Mouse (Mus musculus) lung, postnatal 36 days (tissue): ENCODE results near the gene Fam129c.

ENCODE experiments used
- DNase-seq: peaks from one replicate; pipeline ENCODE4 v3.0.0; 2022; ENCODE audit warnings: mixed read lengths

Fam129c gene

DNA sequence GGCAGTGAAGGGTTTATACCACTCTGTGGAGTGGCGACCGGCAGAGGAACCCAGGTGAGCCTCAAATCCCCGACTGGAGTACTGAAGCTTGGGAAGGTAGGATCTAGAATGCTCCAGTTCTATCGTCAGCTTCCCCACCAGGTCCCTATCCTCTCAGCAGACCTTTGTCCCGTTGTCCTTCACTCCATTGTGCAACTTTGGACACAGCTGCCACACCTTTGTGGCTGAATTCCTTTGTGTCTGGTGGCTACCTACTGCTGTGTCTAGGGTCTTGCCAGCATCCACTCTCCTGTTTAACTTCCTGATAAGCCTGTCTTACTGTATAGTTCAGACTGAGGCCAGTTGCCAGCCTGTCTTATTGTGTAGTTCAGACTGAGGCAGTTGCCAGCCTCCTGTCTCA, 14.7 kb downstream of the Fam129c start:
- DNase-seq, result no peak

- DNase-seq, result peak; percentile 67
These were observed 16.0 kb downstream of the Fam129c start for GRCm38 (mm10) chr8:71613418-71613817.

DNA sequence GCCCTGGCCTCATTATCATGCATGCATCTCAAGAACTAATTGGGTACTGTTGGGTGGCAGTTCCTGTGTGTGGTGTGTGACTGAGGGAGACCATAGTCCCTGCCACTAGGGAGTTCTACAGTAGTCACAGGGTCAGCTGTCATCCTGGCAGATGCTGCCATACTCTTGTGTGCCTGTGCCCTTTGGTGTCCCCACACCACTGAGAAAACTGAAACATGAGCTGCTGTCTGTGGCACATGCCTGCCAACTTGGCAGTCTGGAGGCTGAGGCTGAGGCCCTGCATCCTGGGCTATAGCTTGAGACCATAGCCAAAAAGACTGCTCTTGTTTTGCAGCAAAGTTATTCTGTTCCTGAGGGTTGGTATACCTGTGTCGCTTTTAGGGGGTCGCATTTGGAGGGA, 22.3 kb downstream of the Fam129c start:
- DNase-seq, result no peak

- peak; percentile 51 for DNase-seq
These were observed 27.6 kb downstream of the Fam129c start for GRCm38 (mm10) chr8:71625088-71625487.

- no peak for DNase-seq
These were observed 29.3 kb downstream of the Fam129c start for GRCm38 (mm10) chr8:71626753-71627152.

DNA sequence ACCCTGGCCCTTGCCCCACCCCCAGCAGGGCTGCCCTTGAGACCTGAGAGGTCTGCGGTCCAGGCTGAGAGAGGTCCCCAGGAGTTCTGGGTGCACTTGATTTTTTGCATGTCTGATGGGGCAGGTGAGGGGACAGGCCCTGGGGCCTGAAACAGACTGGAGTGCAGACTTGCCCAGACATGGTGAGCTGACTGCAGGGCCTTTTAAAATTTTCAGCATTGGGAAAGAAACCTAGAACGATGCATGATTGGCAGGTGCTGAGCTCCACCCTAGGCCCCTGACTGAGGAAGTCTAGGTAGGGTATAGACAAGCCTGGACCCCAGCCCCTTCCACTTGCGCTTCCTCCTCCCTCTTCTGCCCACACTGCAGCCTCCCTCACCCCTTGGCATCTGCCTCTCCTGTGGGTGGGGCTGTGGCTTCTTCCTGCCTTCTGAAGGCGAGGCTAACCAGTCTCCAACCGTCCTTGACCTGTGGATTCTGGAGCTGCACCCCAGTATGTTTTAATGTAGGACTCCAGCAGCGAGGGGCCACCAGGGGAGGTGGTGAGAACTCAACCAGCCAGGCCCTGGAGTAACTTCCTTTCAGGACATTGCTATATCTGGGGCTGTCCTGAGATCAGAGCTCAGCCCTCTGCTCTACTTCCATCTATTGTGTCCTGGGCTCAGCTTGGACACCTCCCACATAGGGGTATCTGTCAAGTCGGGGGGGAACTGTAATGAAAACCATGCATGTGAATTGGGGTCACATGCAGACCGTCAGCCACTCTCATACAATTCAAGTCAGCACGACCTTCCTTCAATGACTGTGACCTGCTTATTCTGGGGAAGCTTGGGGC, 30.0 kb downstream of the Fam129c start:
- DNase-seq, result peak; percentile 56

DNA sequence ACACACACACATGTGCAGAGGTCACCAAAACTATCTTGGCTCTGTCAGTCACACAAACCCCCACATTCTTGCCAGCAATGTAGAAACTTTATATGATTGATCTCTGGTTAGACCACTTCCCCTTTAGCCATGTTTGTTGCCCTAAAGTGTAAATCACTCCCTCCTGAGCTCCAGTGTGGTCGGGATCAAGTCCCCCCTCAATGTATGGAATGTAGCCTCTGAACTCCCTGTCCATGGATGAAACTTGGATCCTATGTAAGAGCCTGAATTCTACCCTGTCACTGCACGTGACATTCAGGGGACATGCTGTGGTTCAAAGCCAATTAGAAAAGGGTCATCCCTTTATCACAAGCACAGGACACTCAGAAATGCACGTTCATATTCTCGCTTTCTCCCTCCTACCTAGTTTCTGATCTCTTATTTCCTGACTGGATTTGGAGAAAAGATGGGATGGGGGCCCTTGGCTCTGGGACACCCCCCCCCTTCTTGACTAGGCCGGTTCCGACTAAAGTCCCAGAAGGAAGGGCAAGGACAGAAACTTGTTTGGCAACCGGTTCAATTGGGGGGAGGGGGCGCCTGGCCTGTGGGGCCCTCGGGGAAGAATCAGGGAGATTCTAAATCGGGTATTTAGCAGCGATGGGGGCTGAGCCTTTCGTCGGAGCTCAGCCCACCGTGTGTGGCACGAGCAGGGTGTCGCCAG, 31.1 kb downstream of the Fam129c start:
- peak; percentile 40 for DNase-seq

GRCm38 (mm10) chr8:71629096-71629697, 31.7 kb downstream of the Fam129c start:
- peak; percentile 96 for DNase-seq

DNA sequence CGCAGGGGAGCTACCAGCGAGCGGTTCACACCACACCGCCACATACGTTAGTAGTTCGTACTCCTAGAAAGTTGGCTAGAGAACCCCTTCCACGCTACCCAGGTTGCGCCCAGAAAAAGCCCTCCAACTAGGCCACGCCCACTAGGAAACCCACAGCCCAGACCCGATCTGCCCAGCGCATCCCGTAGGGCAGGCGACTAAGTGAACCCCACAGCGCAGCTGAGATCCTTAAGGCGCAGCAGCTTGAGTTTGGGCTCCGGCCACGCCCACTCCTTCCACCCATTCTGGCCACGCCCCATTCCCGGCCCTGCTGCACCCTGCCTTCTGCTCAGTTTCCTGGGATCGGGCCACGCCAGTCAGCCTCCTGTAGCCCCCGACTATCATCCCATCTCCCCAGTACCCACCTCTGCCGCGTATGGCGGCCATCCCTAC, 32.3 kb downstream of the Fam129c start:
- DNase-seq, result peak; percentile 69

DNA sequence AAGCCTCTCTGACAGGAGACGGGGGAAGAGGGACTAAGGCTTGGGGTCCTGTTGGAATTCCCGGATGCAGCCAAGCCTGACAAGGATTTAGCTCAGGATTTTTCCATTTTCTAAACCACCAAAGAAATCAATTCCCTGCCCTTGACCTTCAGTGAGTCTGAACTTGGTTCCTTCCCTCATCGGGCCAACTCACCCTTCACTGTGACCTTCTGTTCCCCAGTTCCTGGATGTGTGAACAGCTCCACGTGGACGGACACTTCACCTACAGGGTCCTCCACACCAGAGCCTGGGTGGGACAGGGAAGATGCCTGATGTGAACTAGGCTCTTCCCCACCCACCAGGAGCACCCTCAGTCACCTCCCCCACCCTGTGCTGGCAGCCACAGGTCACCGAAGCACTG, 33.3 kb downstream of the Fam129c start:
- no peak for DNase-seq

DNA sequence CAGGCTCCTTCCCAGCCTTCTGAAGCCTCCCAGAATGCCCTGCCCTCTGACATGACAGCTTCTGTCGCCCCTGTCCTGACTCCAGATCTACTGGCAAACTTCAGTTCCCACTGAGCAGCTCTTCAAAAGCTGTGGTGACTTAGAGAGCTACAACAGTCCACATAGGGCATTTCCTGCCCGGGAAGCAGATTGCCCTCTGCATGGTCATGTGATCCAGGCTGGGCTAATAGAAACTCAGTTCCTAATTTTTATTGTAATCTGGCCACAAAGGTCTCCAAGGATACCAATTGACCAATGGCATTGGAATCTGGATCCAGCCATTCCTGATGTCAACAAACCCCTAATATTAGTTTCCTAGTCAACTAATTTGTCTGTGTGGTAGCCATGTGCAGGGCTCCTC, 34.4 kb downstream of the Fam129c start:
- DNase-seq, result peak; percentile 42

- peak; percentile 72 for DNase-seq
These were observed 35.7 kb downstream of the Fam129c start for GRCm38 (mm10) chr8:71633164-71633563.

- peak; percentile 84 for DNase-seq
These were observed 36.7 kb downstream of the Fam129c start for GRCm38 (mm10) chr8:71633981-71634667.

GRCm38 (mm10) chr8:71637149-71638095, 40.0 kb downstream of the Fam129c start:
- DNase-seq, result no peak

GRCm38 (mm10) chr8:71638321-71638720, 40.9 kb downstream of the Fam129c start:
- DNase-seq, result no peak

DNA sequence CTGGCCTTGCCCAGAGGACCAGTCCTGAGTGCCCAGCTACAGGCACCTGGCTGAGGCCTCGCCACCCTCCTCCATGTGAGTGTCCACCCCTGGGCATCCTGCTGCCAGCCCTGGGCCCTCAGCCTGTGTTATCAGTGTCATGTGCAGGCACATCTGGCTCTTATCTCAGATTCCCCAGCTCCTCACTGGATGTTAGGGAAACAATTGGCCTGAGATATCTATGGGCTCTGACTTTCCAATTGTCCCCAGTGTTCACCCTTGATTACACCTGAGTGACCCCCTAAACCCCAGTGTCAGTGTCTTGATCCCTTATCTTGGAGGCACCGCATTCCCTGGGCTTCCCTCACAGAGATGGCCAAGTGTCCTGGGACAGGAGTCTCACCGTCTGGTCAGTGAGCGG, 41.9 kb downstream of the Fam129c start:
- DNase-seq, result no peak

GRCm38 (mm10) chr8:71645510-71645909, 48.1 kb downstream of the Fam129c start:
- DNase-seq, result no peak

- DNase-seq, result peak; percentile 46
These were observed 57.2 kb downstream of the Fam129c start for GRCm38 (mm10) chr8:71654600-71654999.
